Mouse (Mus musculus) stomach, embryonic 16.5 days (tissue): Measurements from ENCODE around the gene Hmga2. TPM values are rescaled to one million over a fixed set of nuclear protein-coding genes. Genes with fewer than 3 reads are reported as not detected.
A peak's percentile ranks its signal among the peaks of the same experiment; 100 is the strongest.

Experiments
- ATAC-seq: fragments of 200-750 bp; cut with Nextera tagmentation; 2 replicates; pipeline ENCODE4 v1.8.0; 2017; ENCODE audit warnings: moderate number of reproducible peaks, moderate TSS enrichment; ENCODE audit not compliant: insufficient read depth, low FRiP score
- H3K27ac ChIP-seq: fragments of 300-500 bp; sonication (generic); 2 replicates; pipeline ENCODE4 v1.5.1; 2014; ENCODE audit warnings: low read length
- H3K27me3 ChIP-seq: fragments of 300-500 bp; sonication (generic); 2 replicates; pipeline ENCODE4 v1.6.1; 2014; ENCODE audit warnings: low read length, control low read depth, mixed read lengths; ENCODE audit not compliant: control insufficient read depth, insufficient read depth
- H3K36me3 ChIP-seq: fragments of 300-500 bp; sonication (generic); 2 replicates; pipeline ENCODE4 v1.6.1; 2014; ENCODE audit warnings: low read length; ENCODE audit not compliant: control insufficient read depth, insufficient read depth
- H3K4me1 ChIP-seq: fragments of 300-500 bp; sonication (generic); 2 replicates; pipeline ENCODE4 v1.6.1; 2014; ENCODE audit warnings: low read length, control low read depth, mixed read lengths; ENCODE audit not compliant: control insufficient read depth, insufficient read depth
- H3K4me2 ChIP-seq: fragments of 300-500 bp; sonication (generic); 2 replicates; pipeline ENCODE4 v1.6.1; 2014; ENCODE audit warnings: low read depth, low read length, mixed read lengths
- H3K4me3 ChIP-seq: fragments of 300-500 bp; sonication (generic); replicated peaks from 2 replicates; pipeline ENCODE4 v1.5.1; 2014; ENCODE audit warnings: mild to moderate bottlenecking, low read length
- H3K9ac ChIP-seq: fragments of 300-500 bp; sonication (generic); 2 replicates; pipeline ENCODE4 v1.6.1; 2014; ENCODE audit warnings: low read length
- H3K9me3 ChIP-seq: fragments of 300-500 bp; sonication (generic); replicated peaks from 2 replicates; pipeline ENCODE4 v1.6.1; 2016; ENCODE audit warnings: low read length, control low read depth; ENCODE audit not compliant: control insufficient read depth
- WGBS: fragments of 180-500 bp; shearing (Covaris S2); extraction: QIAGEN DNeasy Blood & Tissue Kit; methylation state at CpG from one replicate; pipeline ENCODE4 v1.1.7; 2014; 5-methylcytosine and 5-hydroxymethylcytosine counted together
- polyA plus RNA-seq: library from polyadenylated mRNA; unstranded; fragments of >200 nt; fragmentation: Nextera tagmentation; extraction: Ambion mirVana; gene quantifications from 2 replicates; pipeline ENCODE4 v1.2.1, GENCODE M21; 2015

Gene Hmga2
- polyA plus RNA-seq, 1 experiment from 2014 or later, result 17.7 TPM

GRCm38 (mm10) chr10:120449661-120450284 lies 26.5 kb downstream of the Hmga2 start:
- Histone ChIP-seq H3K9ac (0 out of 2 replicates have a peak overlapping the region, but pooled peaks have one; percentile 2), H3K27ac (no peak overlapping the region), H3K27me3 (no peaks in the 10 kb centered on the region), H3K4me1 (peaks cover 6% of the 10 kb centered on the region; the same call in 1 of the 2 replicates), H3K4me2 (no peak overlapping the region), H3K36me3 (0 out of 2 replicates have a peak, but pooled peaks cover 6% of the 10 kb centered on the region), H3K9me3 (no peaks in the 10 kb centered on the region), H3K4me3 (no peak overlapping the region)
- WGBS, result 71% methylated on average over 19 of the region's 19 CpGs
- ATAC-seq, result no peak

GRCm38 (mm10) chr10:120446799-120447198 lies 29.5 kb downstream of the Hmga2 start:
- Histone ChIP-seq H3K27ac (no peak overlapping the region), H3K4me3 (no peak overlapping the region), H3K4me1 (peaks cover 6% of the 10 kb centered on the region; the same call in 1 of the 2 replicates), H3K9me3 (no peaks in the 10 kb centered on the region), H3K36me3 (0 out of 2 replicates have a peak, but pooled peaks cover 6% of the 10 kb centered on the region), H3K4me2 (no peak overlapping the region), H3K27me3 (no peaks in the 10 kb centered on the region), H3K9ac (no peak overlapping the region)
- WGBS, result 87% methylated on average over 6 of the region's 6 CpGs
- no peak for ATAC-seq

GRCm38 (mm10) chr10:120446206-120446605 lies 30.1 kb downstream of the Hmga2 start:
- Histone ChIP-seq H3K9ac (no peak overlapping the region), H3K4me3 (no peak overlapping the region), H3K27me3 (no peaks in the 10 kb centered on the region), H3K4me1 (peaks cover 6% of the 10 kb centered on the region; the same call in 1 of the 2 replicates), H3K4me2 (no peak overlapping the region), H3K27ac (no peak overlapping the region), H3K9me3 (no peaks in the 10 kb centered on the region), H3K36me3 (0 out of 2 replicates have a peak, but pooled peaks cover 6% of the 10 kb centered on the region)
- no peak for ATAC-seq
- WGBS, result 65% methylated on average over 9 of the region's 9 CpGs

- no peak overlapping the region for H3K4me2 ChIP-seq
- H3K27me3 ChIP-seq, result no peaks in the 10 kb centered on the region
- peaks cover 5% of the 10 kb centered on the region; the same call in 1 of the 2 replicates for H3K4me1 ChIP-seq
- 71% methylated on average over 9 of the region's 9 CpGs for WGBS
- ATAC-seq, result no peak
- no peak overlapping the region for H3K4me3 ChIP-seq
- no peak overlapping the region for H3K9ac ChIP-seq
- H3K9me3 ChIP-seq, result no peaks in the 10 kb centered on the region
- no peak overlapping the region for H3K27ac ChIP-seq
- 0 out of 2 replicates have a peak, but pooled peaks cover 6% of the 10 kb centered on the region for H3K36me3 ChIP-seq
These were observed 31.7 kb downstream of the Hmga2 start for GRCm38 (mm10) chr10:120444463-120445070.

- Histone ChIP-seq H3K36me3 (0 out of 2 replicates have a peak, but pooled peaks cover 6% of the 10 kb centered on the region), H3K4me1 (0 out of 2 replicates have a peak, but pooled peaks cover 1% of the 10 kb centered on the region), H3K27ac (no peak overlapping the region), H3K4me3 (no peak overlapping the region), H3K9ac (no peak overlapping the region), H3K4me2 (no peak overlapping the region), H3K9me3 (no peaks in the 10 kb centered on the region), H3K27me3 (no peaks in the 10 kb centered on the region)
- WGBS, result 86% methylated on average over 10 of the region's 10 CpGs
- ATAC-seq, result no peak
These were observed 32.4 kb downstream of the Hmga2 start for GRCm38 (mm10) chr10:120443757-120444311.

- Histone ChIP-seq H3K4me2 (no peak overlapping the region), H3K36me3 (0 out of 2 replicates have a peak, but pooled peaks cover 2% of the 10 kb centered on the region), H3K4me1 (no peaks in the 10 kb centered on the region), H3K27ac (no peak overlapping the region), H3K27me3 (no peaks in the 10 kb centered on the region), H3K9me3 (no peaks in the 10 kb centered on the region), H3K9ac (no peak overlapping the region), H3K4me3 (no peak overlapping the region)
- 52% methylated on average over 11 of the region's 11 CpGs for WGBS
- no peak for ATAC-seq
These were observed 35.0 kb downstream of the Hmga2 start for GRCm38 (mm10) chr10:120441254-120441653.

- ATAC-seq, result no peak
- Histone ChIP-seq H3K27ac (no peak overlapping the region), H3K4me3 (no peak overlapping the region), H3K9ac (no peak overlapping the region), H3K36me3 (no peaks in the 10 kb centered on the region), H3K4me2 (no peak overlapping the region), H3K9me3 (no peaks in the 10 kb centered on the region), H3K4me1 (peaks cover 32% of the 10 kb centered on the region), H3K27me3 (no peaks in the 10 kb centered on the region)
- WGBS, result 36% methylated on average over 7 of the region's 7 CpGs
These were observed 41.8 kb downstream of the Hmga2 start for GRCm38 (mm10) chr10:120434433-120434832.

GRCm38 (mm10) chr10:120433463-120433815 lies 42.8 kb downstream of the Hmga2 start:
- H3K4me1 ChIP-seq, result peaks cover 41% of the 10 kb centered on the region
- no peak for ATAC-seq

More at GRCm38 (mm10) chr10:120433463-120433815, 42.8 kb downstream of the Hmga2 start:
- no peak overlapping the region for H3K9ac ChIP-seq
- 28% methylated on average over 5 of the region's 5 CpGs for WGBS
- no peaks in the 10 kb centered on the region for H3K36me3 ChIP-seq
- no peak overlapping the region for H3K4me2 ChIP-seq
- peak overlapping the region; percentile 82 for H3K27ac ChIP-seq
- H3K27me3 ChIP-seq, result no peaks in the 10 kb centered on the region
- no peak overlapping the region for H3K4me3 ChIP-seq
- no peaks in the 10 kb centered on the region for H3K9me3 ChIP-seq
